Mouse (Mus musculus): ENCODE measurements around the gene Vps26b.

Gene Vps26b

DNA sequence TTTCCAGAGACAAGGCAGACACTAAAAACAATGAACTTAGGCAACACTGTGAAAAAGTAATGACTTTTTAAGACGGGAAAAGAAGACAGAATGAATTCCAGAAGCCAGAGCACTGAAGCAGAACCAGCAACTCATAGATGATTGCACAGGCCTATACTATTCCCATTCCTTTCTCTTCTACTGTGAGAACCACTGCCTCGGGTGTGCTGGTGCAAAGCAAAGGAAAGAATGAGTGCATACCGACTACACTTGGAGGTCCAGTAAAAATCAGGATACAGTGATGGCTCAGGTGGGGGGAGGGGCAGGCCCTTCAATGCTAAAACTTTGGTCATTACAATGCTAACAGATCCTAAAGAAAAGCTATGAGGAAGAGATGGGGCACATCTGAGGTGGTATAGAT lies 36.0 kb downstream of the Vps26b start:
- DNase-seq (ENCODE audit: low spot score in 2 of 2), result no peak

DNA sequence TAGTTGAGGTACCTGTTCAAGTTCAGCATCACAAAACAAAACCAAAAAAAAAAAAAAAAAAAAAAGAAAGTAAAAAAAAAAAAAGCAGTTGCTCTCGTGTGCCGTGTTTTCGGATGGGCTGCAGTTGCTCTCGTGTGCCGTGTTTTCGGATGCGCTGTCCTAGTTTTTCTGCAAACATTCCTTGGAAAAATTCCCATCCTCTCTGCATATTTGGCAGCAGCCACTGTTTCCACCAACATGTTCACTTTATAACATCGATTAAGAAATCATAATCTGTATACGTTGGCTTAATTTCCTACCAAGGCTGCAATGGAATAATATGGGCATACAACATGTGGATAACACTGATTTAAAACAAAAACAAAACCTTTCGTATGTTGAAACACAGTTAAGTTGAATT lies 36.7 kb downstream of the Vps26b start:
- no peak for DNase-seq (ENCODE audit: low spot score in 2 of 2)

DNA sequence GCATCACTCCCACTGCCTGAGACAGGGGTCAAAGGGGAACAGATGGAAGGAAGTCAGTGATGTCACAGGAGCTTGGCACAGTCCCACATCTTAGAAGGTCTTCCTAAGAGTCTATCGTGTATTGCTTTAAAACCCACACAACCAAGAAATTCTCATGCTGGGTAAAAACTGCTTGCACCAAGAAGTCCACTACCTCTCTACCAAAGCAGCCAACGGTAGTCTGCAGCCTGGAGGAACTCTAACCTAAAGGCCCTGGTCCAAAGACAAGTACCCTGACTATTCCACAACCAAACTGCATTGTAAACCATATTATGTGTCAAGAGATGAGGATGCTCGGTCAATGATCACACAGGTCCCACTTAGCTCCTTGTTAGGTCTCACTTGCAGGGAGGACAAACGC lies 39.7 kb downstream of the Vps26b start:
- DNase-seq (ENCODE audit: low spot score in 2 of 2), result no peak

DNA sequence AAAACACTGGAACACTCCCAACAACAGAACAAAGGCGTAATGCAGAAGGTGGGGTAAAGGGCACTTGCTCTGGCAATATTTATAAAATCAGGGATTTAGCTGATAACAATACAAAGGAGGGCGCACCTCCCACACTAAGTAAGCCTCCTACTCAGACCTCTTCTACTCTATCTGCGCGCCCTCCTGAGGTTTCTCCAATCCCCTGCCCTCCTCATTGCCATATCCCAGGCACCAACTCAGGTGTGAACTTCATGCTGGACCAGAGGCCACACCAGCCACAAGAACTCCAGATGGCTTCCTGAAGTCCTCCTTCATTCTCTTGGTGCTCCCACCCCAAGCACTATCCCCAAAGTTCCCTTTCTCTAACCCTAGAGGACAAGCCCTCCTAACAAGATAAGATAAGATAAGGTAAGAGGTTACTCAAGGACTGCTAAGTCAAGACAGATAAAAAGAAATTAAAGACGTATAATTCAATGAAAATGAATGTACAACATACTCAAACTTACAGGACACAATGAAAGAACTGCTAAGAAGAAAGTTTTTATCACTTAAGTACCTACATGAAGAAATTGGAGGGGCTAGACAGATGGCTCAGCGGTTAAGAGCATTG lies 44.1 kb downstream of the Vps26b start:
- DNase-seq (ENCODE audit: low spot score in 2 of 2), result no peak

DNA sequence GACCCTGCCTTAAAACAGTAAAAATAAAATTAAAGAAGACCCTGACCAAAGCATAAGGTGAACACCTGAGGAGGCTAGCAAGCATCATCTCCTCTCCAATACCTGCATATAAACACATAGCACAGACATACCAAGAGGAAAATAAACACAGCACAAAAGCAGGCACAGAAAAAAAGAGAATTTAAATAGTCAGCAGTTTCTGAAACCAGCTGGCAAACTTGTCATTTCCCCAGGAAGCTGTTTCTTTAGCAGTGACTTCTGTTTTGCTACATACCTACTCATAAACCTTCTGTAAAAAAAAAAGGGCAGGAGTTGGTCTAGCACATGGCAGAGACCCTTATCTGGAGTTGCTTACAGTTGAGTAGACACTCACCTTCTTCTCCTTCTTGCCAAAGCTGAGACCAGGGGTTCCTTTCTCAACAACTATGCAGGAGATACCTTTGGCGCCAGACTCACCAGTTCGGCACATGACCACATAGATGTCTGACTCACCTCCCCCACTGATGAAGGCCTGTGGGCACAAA lies 44.7 kb downstream of the Vps26b start:
- DNase-seq (ENCODE audit: low spot score in 2 of 2), result no peak

DNA sequence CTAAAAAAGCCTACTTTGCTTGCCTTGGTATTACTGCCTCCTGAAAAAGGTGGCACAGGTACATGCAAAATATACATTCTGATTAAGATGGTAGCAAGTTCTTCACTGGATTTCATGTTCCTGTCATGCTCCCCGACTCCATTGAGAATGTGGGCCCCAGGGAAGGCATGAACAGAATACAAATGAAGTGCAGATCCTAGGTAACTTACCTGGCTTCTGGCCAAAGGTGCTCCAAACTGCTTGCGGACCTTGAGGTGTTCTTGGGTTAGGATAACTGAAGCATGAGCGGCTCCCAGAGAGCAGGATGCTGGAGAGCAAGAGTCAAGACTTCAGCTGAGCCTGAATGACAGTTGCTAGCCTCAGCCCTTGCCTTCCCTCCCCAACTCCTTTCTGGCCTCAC lies 51.1 kb downstream of the Vps26b start:
- DNase-seq (ENCODE audit: low spot score in 2 of 2), result no peak

DNA sequence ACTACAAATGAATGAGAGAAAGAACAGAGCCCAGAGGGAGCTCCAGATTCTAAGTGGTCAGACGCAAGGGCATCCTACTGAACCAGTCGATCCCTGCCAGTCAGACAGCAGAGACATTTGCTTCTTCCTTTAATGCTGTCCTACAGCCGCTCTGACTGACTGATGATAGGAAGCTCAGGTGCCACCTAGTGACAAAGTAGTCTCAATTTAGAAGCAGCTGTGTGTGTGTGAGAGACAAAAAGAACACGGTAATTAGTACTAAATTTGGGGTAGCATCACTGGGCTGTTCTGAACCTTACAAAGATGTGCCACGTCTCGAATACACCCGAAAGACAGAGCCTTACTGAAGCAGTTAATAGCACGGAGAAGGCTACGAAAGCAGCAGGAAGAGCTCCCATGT lies 52.1 kb downstream of the Vps26b start:
- no peak for DNase-seq (ENCODE audit: low spot score in 2 of 2)

All from right cerebral cortex, adult 2 months (tissue).